Mouse (Mus musculus): ENCODE data around the gene Cacna2d3.

Gene Cacna2d3

GRCm38 (mm10) chr14:28907659-28908058 is 814.0 kb downstream of the Cacna2d3 start:
- DNase-seq = no peak

DNA sequence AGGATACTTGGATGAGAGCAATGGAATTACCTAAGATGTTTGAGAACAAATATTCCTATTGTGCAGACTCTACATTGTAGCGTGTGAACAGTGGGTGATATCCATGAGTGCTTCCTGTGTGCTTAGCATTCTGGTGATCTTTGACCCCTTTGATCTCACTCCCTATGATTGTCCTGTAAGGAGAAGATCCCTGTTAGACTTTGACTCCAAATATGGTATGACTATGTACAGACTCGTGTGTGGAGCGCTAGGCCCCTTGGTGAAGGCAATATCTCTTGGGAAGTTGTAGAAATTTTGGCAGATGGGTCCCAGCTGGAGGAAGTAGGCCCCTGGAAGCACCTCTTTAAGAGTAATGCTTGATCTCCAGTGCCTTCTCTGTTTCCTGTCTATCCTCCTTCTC is 829.1 kb downstream of the Cacna2d3 start:
- DNase-seq = peak; percentile 14

- DNase-seq = no peak
Observed at GRCm38 (mm10) chr14:28887373-28887772, 834.3 kb downstream of the Cacna2d3 start.

DNA sequence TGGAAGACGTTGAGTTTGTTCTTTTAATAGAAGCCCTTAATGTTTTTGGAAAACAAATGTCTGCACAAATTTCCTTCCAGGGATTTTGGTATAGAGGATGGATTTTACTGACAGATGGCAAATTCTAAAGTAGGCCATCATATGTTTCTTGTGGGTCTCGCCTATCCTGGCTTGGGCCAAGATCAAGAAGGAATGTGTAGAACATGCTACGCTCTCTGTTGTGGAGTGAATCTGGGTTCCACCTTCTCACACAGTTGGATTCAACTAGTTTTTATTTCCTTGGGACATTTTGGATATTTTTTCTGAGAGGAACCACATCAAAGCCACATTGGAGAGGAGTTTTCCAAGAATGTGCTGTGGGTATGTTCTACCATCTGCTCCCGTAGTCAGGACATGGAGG is 835.0 kb downstream of the Cacna2d3 start:
- no peak for DNase-seq

- no peak for DNase-seq
Observed at GRCm38 (mm10) chr14:28870983-28871382, 850.7 kb downstream of the Cacna2d3 start.

- DNase-seq = no peak
Observed at GRCm38 (mm10) chr14:28870382-28870781, 851.3 kb downstream of the Cacna2d3 start.

- DNase-seq = no peak
Observed at GRCm38 (mm10) chr14:28864925-28865324, 856.7 kb downstream of the Cacna2d3 start.

DNA sequence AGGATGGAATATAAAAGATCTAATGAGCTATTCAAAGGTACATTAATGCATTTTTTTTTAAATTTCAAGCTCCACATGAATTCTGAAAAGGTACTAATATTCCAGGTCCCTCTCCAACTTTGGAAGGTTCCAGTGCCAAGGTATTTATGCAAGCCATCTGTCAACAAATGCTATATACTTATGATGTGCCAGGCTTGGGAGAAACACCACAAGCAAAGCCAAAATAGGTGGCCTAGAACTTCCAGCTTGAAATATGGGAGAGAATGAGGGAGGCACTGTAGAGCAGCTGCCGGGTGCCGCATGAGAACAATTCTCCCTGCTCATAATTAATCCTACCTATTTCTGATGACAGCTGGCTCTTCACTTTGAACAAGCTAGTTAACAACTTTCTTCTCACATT is 860.5 kb downstream of the Cacna2d3 start:
- no peak for DNase-seq
